Mouse (Mus musculus) heart, postnatal 0 days (tissue): ENCODE results near the gene Spp1.

Experiments
- CTCF ChIP-seq: IDR thresholded peaks from 2 replicates; pipeline ENCODE4 v1.5.1; 2016; ENCODE audit warnings: antibody characterized with exemption, control low read depth, low read depth
- EP300 ChIP-seq: IDR thresholded peaks from 2 replicates; pipeline ENCODE4 v1.6.1; 2016; ENCODE audit warnings: antibody characterized with exemption, low read depth

DNA sequence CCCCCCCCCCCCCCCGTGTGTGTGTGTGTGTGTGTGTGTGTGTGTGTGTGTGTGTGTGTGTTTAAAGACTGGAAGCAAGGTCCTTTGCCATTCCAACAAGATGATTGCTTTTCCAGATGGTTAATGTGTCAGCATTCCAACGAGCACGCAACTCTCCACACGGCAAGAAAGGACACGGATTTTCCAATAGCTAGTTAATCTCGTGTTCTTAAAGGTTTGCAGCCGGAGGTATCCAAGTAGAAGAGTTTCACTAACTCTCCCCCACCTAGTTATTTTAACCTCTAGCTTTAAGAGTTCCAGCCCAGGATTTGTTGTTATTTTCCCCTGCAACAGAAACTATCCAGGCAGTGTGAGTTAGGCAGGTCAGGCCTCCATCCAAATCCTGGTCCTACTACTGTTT is 25.9 kb downstream of the Spp1 start:
- TF ChIP-seq EP300 (no peak), CTCF (no peak)
